Mouse (Mus musculus) lung, adult 2 months (tissue): Measurements from ENCODE around the gene Tmem52b.

ENCODE experiments used
- CTCF ChIP-seq: fragments of 200-500 bp; IDR thresholded peaks from 2 replicates; pipeline ENCODE4 v1.5.1; 2011; ENCODE audit warnings: mild to moderate bottlenecking, low read length, control low read depth; ENCODE audit not compliant: insufficient read depth
- POLR2A ChIP-seq: fragments of 200-500 bp; IDR thresholded peaks from 2 replicates; pipeline ENCODE4 v1.6.1; 2011; ENCODE audit warnings: low read depth, mild to moderate bottlenecking, control low read depth, low read length, borderline replicate concordance; ENCODE audit errors: extremely low read depth

GRCm38 (mm10) chr6:129527416-129527815 is 15.1 kb downstream of the Tmem52b start:
- TF ChIP-seq CTCF = no peak
- TF ChIP-seq POLR2A = no peak
